Mouse (Mus musculus): Measurements from ENCODE around the gene Olfr1364. TPM values are rescaled to one million over a fixed set of nuclear protein-coding genes. Genes with fewer than 3 reads are reported as not detected.

The Olfr1364 gene
- total RNA-seq (2023), result not detected

DNA sequence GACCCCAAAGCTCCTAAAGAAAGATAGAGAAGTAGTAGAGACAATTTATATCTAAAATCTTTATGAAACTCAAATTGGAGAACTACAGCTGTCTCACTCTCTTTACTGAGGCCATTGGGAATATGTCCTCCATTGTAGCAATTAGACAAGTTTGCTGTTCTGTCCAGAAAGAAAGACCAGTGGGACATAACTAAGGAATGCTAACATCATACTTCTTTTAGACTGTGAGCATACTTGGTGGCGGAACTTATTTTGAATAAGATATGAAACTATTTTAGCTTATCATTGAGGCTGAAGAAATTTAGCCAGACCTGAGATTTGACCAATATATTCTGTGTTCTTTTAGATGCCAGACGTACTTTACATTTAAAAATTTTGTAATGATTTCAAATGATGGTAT, at the start of gene Olfr1364:
Olfr1364 (minus strand) TSS at position 101 of the 400 bp plus-strand sequence.

DNA sequence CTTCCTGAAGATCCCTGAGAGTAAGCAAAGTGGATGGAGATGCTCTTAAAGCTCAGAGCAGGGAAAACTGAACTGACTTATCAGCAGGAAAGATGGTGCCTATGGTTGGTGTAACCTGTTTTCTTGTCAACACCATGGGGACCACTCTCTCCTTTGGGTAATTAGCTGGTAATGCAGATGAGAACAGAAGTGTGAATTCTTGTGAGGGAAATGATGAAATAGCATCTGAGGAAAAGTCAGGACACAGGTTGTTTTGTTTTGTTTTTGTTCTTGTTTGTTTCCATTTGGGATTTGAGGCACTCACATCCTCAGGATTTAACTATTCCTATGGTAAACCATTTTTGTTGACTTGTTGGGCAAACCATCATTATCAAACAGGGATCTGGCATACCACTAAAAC, 32.4 kb upstream of the Olfr1364 start, which contains the start of gene Olfr1362:
Olfr1362 (minus strand) TSS at position 101 of the 400 bp plus-strand sequence.

DNA sequence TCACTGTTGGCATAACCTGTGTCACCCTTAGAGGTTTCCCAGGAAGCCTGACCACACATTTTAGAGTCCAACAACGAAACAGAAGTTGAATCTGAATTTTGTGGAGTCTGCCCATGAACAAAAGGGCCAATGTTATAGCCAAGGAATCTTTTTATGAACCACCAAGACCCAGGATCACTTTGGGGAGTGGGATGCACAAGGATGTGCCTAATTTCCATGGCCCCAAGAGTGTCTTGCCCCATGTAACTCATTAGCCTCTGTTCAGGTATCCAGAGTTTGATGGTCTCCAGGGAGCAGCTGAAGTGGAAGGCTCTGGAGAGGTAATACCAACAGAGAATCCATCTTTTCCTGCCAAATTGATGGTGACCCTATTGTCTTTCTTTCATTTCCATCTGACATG, 21.8 kb downstream of the Olfr1364 start, which contains the start of gene Olfr1535:
Olfr1535 (minus strand) TSS at position 101 of the 400 bp plus-strand sequence.

DNA sequence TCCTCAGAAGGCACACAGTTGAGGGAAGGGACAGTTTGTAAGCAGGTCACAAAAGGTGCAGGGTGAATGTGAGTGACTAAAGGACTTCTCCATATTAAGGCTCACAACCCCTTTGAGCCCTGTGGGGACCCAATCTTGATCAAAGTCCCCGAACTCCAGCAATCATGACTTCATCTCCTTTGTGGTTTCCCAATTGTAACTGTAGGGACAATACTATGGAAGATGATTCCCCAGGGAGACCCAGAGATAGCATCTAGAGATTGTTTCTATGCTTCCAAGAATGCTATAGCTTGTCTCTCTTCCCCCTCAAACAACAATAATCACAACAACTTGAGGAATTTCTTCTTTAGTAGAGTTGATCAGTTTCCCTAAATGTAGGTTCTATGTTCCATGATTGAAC, 38.9 kb downstream of the Olfr1364 start, which contains the start of gene Olfr1366:
Olfr1366 (minus strand) TSS at position 101 of the 400 bp plus-strand sequence.

DNA sequence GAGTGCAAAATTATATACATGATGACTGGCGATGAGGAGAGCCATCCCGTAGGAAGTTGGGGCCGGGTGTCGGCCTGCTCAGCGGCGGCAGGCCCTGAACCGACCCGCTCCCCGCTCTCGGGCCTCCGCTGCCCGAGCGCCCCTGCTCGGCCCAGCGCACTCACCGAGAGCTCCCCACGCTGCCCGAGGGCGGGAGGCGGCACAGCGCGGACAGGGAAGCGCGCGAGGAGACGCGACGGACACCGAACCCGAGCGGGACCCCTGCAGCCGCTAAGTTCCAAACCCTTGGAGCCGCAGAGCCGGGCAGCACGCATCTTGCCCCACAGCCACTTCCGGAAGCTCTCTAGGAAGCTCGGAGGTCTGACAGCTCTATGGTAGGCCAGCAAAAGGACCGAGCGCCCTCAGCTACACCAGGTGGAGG, 50.8 kb downstream of the Olfr1364 start, which contains the start of gene Zkscan8:
Zkscan8 (minus strand) TSS at position 340 of the 421 bp plus-strand sequence.

Other genes starting within 250 kb of the Olfr1364 start
- gene Olfr1367, start 234.8 kb downstream of the Olfr1364 start, total RNA-seq (2023), result not detected
- gene Zscan12, start 218.9 kb downstream of the Olfr1364 start, total RNA-seq (2023), result 1 to 10 TPM; 3.2 to 3.6 TPM
- 10 to 100 TPM; 66.9 to 70.3 TPM for gene Zkscan3, start 179.0 kb downstream of the Olfr1364 start, total RNA-seq (2023)
- gene Pgbd1, start 140.7 kb downstream of the Olfr1364 start, total RNA-seq (2023), result under 1 TPM in 1 of 2 experiments, not detected in 1; 0.38 TPM
- gene Zscan26, start 128.0 kb downstream of the Olfr1364 start, total RNA-seq (2023), result 10 to 100 TPM; 44.5 to 50.7 TPM
- gene Nkapl, start 113.2 kb downstream of the Olfr1364 start, total RNA-seq (2023), result not detected
- not detected for gene Zkscan4, start 102.9 kb downstream of the Olfr1364 start, total RNA-seq (2023)
- not detected for gene Gm10065, start 102.3 kb downstream of the Olfr1364 start, total RNA-seq (2023)
- gene AK157302, start 86.5 kb downstream of the Olfr1364 start, total RNA-seq (2023), result 1 to 10 TPM; 4.8 to 5.0 TPM
- 10 to 100 TPM; 11.7 to 12.4 TPM for gene Gm11273, start 80.3 kb downstream of the Olfr1364 start, total RNA-seq (2023)
- 10 to 100 TPM; 12.2 to 23.2 TPM for gene Zkscan8, start 50.6 kb downstream of the Olfr1364 start, total RNA-seq (2023)
- not detected for gene Olfr1366, start 39.0 kb downstream of the Olfr1364 start, total RNA-seq (2023)
- gene Olfr1535, start 21.9 kb downstream of the Olfr1364 start, total RNA-seq (2023), result not detected
- gene Olfr1362, start 32.3 kb upstream of the Olfr1364 start, total RNA-seq (2023), result not detected
- gene Olfr11, start 60.8 kb upstream of the Olfr1364 start, total RNA-seq (2023), result not detected
- gene Olfr1361, start 81.6 kb upstream of the Olfr1364 start, total RNA-seq (2023), result not detected
- not detected for gene Olfr1360, start 95.6 kb upstream of the Olfr1364 start, total RNA-seq (2023)
- not detected for gene Olfr1359, start 116.4 kb upstream of the Olfr1364 start, total RNA-seq (2023)
- gene Hist1h2bl, start 134.4 kb upstream of the Olfr1364 start, total RNA-seq (2023), result 100 to 1,000 TPM; 101 to 113 TPM
- 100 to 1,000 TPM; 114 to 126 TPM for gene Hist1h2ai, start 134.7 kb upstream of the Olfr1364 start, total RNA-seq (2023)
- gene Hist1h3h, start 135.9 kb upstream of the Olfr1364 start, total RNA-seq (2023), result 100 to 1,000 TPM; 156 to 168 TPM
- 10 to 100 TPM in 1 of 2 experiments, 1 to 10 TPM in 1; 7.6 to 10.7 TPM for gene Hist1h2bm, start 140.3 kb upstream of the Olfr1364 start, total RNA-seq (2023)
- gene Hist1h4j, start 153.3 kb upstream of the Olfr1364 start, total RNA-seq (2023), result 10 to 100 TPM; 18.4 to 18.5 TPM
- 100 to 1,000 TPM; 328 to 393 TPM for gene Hist1h4k, start 168.7 kb upstream of the Olfr1364 start, total RNA-seq (2023)
- gene Hist1h2ak, start 172.1 kb upstream of the Olfr1364 start, total RNA-seq (2023), result 10 to 100 TPM; 44.3 to 63.1 TPM
- 100 to 1,000 TPM; 110 to 111 TPM for gene Hist1h2bn, start 172.4 kb upstream of the Olfr1364 start, total RNA-seq (2023)
- 10 to 100 TPM; 75.2 to 83.5 TPM for gene Hist1h1b, start 198.9 kb upstream of the Olfr1364 start, total RNA-seq (2023)
- 100 to 1,000 TPM; 223 to 298 TPM for gene Hist1h3i, start 201.6 kb upstream of the Olfr1364 start, total RNA-seq (2023)
- gene Hist1h2an, start 205.5 kb upstream of the Olfr1364 start, total RNA-seq (2023), result 10 to 100 TPM; 41.7 to 54.0 TPM
- gene Hist1h2bp, start 205.7 kb upstream of the Olfr1364 start, total RNA-seq (2023), result 10 to 100 TPM; 52.4 to 61.6 TPM
- 100 to 1,000 TPM; 251 to 269 TPM for gene Hist1h2bq, start 228.4 kb upstream of the Olfr1364 start, total RNA-seq (2023)
- gene Hist1h2ao, start 228.7 kb upstream of the Olfr1364 start, total RNA-seq (2023), result 100 to 1,000 TPM; 319 to 332 TPM
- 100 to 1,000 TPM; 475 to 486 TPM for gene Hist1h4m, start 230.0 kb upstream of the Olfr1364 start, total RNA-seq (2023)

Data from B cell, adult 67 days (primary cell).